Mouse (Mus musculus) G1E-ER4 (cell line): ENCODE measurements around the gene Klhl28. TPM values are rescaled to one million over a fixed set of nuclear protein-coding genes. Genes with fewer than 3 reads are reported as not detected.

Source experiments
- GATA1 ChIP-seq: IDR thresholded peaks from one replicate; pipeline ENCODE4 v1.8.0; 2012; ENCODE audit warnings: low read length, inconsistent platforms
- polyA plus RNA-seq: library from polyadenylated mRNA; stranded (reverse); fragments of >175 nt; gene quantifications from 2 replicates; pipeline ENCODE4 v1.2.3, GENCODE M21; 2012

The Klhl28 gene
- 0.38 and 0.52 TPM in 2 replicates for polyA plus RNA-seq

DNA sequence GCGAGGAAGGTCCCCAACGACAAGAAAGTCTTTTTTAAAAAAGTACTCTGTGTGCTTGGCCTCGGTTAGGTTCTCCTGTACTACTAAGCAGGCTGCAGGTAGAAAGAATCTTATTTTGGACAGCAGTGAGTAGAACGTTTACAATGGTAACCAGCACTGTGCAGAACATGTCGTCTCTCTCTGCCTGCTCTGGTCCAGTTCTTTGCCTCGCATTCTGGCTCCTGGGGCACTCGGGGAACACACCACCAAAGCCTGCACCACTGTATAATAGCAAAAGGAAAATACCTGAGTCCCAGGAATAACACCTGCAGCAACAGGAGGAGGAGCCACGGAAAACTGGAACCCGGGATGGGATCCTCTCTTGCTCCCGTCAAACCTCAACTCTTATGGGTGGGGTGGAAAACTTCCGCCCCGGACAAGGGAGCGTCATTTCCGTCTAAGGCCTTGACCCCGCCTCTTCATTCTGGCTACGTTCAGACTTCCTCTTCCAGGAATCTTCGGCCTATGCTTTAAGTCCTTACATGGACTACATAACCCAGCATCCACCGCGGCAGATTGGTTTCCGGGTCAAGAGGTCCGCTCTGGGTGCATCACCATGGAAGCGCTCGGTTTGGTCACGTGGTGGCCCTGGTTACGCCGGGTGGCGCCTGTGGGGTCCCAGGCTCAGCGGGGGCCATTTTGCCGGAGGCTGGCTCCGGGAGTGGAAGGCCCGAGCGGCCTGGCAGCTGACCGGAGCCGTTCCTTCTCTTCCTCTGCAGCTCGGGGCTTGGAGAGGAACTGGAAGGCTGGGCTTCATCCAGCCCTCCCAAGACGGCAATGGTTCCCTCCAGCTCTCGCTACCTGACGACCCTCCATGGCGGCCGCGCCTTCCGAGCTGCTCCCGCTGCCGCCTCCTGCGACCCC lies at the start of gene Klhl28, which contains the start of gene Togaram1:
Gene Klhl28, minus strand, starts transcription at position 411 of the 903 bp plus-strand sequence.
Gene Togaram1, plus strand, starts transcription at position 681 of the 903 bp plus-strand sequence.
- no peak for TF ChIP-seq GATA1

DNA sequence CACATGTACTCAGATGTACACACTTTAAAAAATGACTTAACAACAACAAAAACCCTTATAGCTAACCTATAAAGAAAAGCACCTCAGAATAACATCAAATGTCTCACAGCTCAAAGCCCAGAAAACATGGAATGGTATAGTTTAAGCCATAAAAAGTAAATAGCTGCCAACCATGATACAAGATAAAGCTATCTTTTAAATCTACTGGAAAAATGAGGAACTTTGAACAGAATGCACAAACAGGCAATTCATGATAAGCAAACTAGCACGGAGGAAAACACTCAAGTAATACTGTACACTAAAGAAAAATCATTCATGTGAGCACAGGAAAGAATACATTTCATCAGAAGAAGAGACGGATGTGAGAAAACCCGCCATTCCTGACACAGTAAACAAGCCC lies 42.4 kb upstream of the Klhl28 start:
- TF ChIP-seq GATA1 = no peak

DNA sequence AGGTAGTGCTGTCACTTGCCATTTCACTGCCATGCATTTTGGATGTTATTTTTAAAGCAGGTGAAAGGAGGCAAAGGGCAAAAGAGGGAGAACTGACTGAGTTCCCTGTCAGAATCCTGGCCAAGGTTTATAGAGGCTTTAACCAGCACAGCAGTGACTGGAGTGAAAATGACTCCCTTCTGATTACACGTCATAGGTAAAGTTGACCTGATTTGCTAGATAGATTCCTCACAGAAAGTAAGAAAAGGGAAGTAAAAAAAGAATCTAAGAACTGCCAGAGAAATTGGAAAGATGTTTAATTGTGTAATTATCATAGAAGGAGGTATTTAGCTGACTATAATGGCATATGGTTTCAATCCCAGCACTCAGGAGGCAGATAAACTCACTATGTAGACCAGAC lies 12.2 kb upstream of the Klhl28 start:
- no peak for TF ChIP-seq GATA1

DNA sequence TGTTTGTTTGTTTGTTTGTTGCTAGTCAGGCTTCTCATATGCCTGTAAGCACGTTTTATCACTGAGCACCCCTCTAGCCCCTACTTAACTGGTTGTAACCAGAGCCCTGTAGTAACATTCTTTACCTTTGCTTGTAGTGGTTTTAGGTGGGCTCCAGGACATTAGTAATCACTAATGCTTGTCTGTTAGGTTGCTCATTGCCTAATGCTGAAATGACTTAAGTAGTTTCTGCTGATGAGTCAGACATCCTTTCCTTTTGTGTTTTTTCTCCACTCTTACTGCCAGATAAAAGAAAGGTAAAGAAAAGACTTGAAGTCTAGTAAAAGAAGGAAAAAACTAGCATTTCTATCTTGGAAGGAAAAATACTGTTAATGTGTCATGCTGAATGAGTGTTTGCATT lies 10.9 kb upstream of the Klhl28 start:
- TF ChIP-seq GATA1 = no peak

DNA sequence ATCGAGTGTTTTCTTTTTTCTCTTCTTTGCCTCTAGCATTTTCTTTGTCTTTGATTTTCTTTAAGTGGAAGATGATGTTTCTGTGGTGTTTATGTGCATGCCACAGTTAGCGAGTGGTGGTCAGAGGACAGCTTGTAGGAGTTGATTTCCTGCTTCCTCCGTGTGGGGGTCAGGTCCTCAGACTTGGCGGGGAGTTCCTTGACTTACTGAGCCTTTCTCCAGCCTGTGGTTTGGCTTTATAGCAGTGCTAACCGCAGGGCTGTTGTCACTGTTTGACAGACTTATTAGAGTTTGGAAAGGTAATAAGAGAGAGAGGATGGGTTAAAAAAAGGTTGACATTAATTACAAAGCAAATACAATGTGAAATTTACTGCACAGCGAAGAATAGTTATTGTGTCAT lies 10.2 kb upstream of the Klhl28 start:
- TF ChIP-seq GATA1 = no peak

DNA sequence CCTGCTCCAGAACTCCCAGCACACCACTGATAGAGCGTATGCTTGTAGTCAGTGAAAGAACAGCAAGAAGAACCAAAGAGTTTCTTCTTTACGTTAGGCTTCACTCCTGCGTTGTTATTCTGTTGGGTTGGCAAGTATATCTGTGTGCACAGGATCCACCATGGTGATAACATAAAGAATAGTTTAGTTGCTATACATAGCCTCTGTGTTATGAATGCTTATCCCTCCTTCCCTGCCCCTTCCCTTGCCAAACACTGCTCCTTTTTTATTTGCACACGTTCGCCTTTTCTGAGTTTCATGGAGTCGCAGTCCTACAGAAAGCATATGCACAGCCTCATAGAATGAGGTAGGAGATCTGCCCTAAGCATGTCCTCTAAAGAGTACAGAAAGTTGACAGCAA lies 6.7 kb upstream of the Klhl28 start:
- no peak for TF ChIP-seq GATA1

DNA sequence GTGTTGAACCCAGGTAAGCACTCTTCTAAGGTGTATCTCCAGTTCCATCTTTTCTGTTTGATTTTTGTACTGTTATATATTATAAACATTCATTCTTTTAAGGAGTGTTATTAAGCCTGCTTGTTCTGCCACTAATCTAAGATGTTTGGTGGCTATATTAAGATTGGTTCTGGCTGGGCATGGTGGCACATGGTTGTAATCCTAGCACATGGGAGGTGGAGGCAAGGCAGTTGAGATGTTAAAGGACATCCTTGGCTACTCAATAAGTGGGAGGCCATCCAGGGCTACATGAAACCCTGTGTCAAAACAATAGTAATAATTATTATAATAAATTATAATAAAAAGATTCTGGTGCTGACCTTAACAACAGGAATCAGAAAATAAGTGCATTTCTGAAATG lies 6.1 kb upstream of the Klhl28 start:
- TF ChIP-seq GATA1 = no peak

DNA sequence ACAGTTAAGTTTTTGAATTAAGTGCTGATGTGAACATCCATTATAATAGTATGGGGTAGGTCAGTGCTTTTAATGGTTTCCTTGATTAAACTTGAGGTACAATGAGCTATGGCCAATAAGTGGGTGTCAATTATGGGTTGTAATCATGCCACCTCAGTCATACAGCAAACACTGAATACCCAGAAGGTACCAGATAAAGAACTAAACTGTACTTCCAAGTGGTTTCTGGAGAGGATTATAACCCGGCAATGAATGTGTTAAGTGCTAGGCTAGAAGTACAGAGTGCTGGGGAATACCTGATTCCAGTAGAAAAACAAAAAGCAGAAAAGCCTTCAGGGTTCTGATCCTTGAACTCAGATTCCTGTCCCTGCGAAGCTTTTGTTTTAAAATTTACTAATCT lies 2.7 kb upstream of the Klhl28 start:
- no peak for TF ChIP-seq GATA1

DNA sequence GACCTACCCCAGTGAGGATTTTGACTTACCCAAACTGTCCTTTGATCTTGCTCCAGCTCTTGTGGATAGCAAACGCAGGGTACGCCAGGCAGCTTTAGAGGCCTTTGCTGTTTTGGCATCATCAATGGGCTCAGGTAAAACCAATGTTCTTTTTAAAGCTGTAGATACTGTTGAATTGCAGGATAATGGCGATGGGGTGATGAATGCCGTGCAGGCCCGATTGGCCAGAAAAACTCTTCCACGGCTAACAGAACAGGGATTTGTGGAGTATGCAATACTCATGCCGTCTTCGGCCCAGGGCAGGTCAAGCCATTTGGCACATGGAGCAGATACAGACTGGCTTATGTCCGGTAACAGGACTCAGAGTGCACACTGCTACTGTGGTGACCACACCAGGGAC lies 2.1 kb upstream of the Klhl28 start:
- TF ChIP-seq GATA1 = no peak

DNA sequence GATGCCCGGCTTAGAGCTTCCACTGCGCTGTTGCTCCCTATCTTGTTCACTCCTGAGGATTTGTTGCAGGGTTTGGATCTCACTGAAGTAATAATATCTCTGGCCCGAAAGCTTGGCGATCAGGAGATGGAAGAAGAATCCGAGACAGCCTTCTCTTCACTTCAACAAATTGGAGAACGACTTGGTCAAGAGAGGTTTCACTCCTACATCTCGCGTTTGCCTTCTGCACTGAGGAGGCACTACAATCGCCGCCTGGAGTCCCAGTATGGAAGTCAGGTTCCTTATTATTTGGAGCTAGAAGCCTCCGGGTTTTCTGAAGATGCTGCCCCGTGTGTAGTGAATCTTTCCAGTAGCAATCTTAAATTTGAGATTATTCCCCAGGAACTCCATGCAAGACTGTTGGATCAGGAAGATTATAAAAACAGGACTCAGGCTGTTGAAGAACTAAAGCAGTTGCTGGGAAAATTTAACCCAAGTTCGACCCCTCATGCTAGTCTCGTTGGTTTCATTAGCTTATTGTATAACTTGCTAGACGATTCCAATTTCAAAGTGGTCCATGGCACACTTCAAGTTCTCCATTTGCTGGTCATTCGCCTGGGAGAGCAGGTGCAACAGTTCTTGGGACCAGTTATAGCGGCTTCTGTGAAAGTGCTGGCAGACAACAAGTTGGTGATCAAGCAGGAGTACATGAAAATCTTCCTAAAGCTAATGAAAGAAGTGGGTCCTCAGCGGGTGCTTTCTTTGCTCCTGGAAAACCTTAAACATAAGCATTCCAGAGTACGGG lies 1.5 kb upstream of the Klhl28 start:
- TF ChIP-seq GATA1 = no peak

DNA sequence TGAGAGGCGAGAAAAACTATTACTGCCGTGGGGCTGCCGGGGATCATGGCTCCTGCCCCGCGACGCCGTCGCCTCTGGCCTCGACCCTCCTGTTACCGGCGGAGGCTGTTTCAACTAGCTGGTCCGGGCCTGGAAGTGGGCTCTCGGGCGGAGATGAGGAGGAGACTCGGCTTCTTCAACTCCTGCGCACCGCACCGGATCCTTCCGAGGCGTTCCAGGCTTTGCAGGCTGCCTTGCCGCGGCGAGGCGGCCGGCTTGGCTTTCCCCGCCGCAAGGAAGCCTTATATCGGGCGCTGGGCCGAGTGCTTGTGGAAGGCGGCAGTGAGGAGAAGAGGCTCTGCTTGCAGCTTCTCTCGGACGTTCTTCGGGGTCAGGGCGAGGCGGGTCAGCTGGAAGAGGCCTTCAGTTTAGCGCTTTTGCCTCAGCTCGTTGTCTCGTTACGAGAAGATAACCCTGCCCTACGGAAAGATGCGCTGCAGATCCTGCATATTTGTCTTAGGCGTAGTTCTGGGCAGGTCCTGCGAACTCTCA lies 832 bp upstream of the Klhl28 start:
- TF ChIP-seq GATA1 = no peak

DNA sequence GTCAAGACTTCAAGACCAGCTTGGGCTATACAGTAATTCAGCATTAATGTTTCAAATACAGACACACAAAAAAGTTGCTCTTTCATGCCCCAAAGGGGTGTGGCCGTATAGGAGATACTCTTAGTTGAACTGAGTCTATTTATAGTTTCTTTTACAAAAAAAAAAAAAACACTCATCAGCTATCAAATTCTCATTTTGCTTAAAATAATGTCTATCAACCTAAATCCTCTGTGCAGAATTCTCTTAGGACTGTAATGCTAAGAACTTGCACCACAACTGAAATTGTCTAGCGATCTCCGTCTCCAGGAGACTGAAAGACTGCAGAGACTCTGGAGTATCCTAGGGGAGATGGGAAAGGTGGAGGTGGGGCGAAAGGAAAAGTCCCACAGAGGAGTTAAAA lies 774 bp downstream of the Klhl28 start:
- TF ChIP-seq GATA1 = no peak

DNA sequence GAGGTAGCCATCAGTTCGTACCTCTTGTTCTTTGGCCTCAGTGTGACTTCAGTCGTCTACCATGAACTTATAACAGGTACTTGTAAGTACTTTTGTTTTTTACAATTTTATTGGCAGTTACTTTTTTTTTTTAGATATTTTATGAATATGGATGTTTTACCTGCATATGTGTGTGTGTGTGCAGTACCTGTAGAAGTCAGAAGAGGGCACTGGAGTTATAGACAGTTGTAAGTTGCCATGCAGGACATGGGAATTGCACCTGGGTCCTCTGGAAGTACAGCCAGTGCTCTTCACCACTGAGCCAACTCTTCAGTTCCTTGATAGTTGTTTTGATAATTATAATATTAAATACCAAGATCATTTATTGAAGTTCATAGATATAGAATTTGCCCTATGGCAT lies 27.8 kb downstream of the Klhl28 start:
- TF ChIP-seq GATA1 = no peak

DNA sequence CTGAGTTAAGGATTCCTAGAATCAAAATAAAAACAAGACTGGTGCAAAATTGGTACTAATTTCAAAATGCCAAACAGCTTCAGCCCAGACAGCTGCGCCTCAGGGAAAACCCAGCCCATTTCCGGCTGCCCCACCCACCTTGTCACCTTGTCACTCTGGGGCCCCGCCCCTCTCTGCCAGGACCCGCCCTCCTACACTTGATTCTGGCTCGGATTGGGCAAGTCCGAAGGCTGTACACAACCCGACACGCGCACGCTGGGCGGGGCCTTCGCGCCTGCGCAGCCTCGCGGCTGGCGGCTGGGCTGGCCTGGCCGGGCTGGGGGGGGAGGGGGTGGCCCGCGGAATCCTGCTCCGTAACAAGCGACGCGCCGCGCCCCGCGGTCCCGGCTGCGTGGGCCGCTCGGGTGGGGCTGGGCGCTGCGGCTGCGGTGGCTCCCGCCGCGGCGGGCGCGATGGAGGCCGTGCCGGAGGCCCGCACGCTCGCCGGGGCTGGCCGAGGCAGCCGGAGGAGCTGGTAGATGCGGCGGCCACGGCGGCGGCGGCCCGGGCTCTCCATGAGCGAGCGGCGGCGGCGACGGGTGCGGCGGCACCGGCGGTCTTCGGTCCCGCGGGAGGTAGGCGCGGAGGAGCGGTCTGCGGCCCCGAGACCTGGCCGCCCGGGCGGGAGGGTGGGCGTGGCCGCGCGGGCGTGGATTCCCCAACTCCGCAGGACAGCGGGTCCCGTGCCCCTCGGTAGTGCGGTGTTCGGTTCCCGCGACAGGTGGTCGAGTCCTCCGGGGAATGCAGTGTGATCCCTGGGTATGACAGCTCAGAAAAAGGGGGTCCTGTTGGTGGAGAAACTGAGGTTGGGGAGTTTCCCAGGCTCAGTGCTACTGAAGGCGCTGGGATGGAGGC lies 47.5 kb downstream of the Klhl28 start, which contains the start of gene Gm527:
Gene Gm527, plus strand, starts transcription at position 329 of the 894 bp plus-strand sequence.
- TF ChIP-seq GATA1 = no peak

DNA sequence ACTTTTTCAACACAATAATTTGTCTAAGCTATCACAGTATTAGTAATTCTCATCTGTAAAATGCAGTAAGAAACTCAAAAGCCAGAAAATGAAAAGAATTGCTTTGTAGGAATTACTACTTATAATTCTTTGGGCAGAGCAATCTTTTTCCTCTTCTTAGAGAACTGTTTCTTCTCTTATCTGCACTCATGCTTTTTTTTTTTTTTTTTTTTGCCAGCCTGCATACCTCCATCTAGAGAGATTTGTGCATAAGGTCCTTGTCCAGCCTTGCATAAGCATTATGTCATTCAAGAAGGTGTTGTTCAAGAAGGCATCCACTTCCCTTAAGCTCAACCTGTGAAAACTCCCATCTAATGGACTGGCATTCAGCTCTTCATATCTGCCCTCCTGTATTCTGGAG lies 48.6 kb downstream of the Klhl28 start:
- no peak for TF ChIP-seq GATA1
